Mouse (Mus musculus): Measurements from ENCODE around the gene Zfp94.
"Not testable (repeated sequence)": the region's sequence is repeated elsewhere in the genome, so short reads cannot be mapped to it uniquely, and the experiment has no call there.

Zfp94 gene

GRCm38 (mm10) chr7:24315726-24316566 is 520 bp downstream of the Zfp94 start:
- DNase-seq, result no peak

GRCm38 (mm10) chr7:24300771-24301282 is 15.6 kb downstream of the Zfp94 start, which contains the start of gene Zfp61:
Zfp61 (minus strand) TSS chr7:24301232.
- peak in 1 of 2 experiments; percentile 25 for DNase-seq

GRCm38 (mm10) chr7:24299823-24300481 is 16.5 kb downstream of the Zfp94 start:
- no peak for DNase-seq

GRCm38 (mm10) chr7:24298973-24299708 is 17.3 kb downstream of the Zfp94 start:
- DNase-seq, result peak; percentile 39 to 55

- no peak for DNase-seq
Observed at GRCm38 (mm10) chr7:24298635-24298972, 17.9 kb downstream of the Zfp94 start.

- no peak for DNase-seq
Observed at GRCm38 (mm10) chr7:24297361-24298095, 18.9 kb downstream of the Zfp94 start.

- no peak for DNase-seq
Observed at GRCm38 (mm10) chr7:24296386-24296785, 20.1 kb downstream of the Zfp94 start.

- DNase-seq, result no peak
Observed at GRCm38 (mm10) chr7:24295376-24295775, 21.1 kb downstream of the Zfp94 start.

- DNase-seq, result no peak
Observed at GRCm38 (mm10) chr7:24294763-24295162, 21.7 kb downstream of the Zfp94 start.

GRCm38 (mm10) chr7:24293061-24293851 is 23.2 kb downstream of the Zfp94 start:
- no peak for DNase-seq

- DNase-seq, result no peak
Observed at GRCm38 (mm10) chr7:24291387-24292090, 24.9 kb downstream of the Zfp94 start.

- DNase-seq, result no peak
Observed at GRCm38 (mm10) chr7:24290106-24290693, 26.3 kb downstream of the Zfp94 start.

GRCm38 (mm10) chr7:24288512-24288911 is 28.0 kb downstream of the Zfp94 start:
- DNase-seq, result no peak

- DNase-seq, result no peak
Observed at GRCm38 (mm10) chr7:24287670-24288069, 28.8 kb downstream of the Zfp94 start.

- DNase-seq, result no peak
Observed at GRCm38 (mm10) chr7:24286916-24287315, 29.6 kb downstream of the Zfp94 start.

GRCm38 (mm10) chr7:24286090-24286489 is 30.4 kb downstream of the Zfp94 start:
- DNase-seq, result no peak

- DNase-seq, result no peak
Observed at GRCm38 (mm10) chr7:24280858-24281145, 35.7 kb downstream of the Zfp94 start.

- no peak for DNase-seq
Observed at GRCm38 (mm10) chr7:24280031-24280857, 36.2 kb downstream of the Zfp94 start.

GRCm38 (mm10) chr7:24278771-24279170 is 37.7 kb downstream of the Zfp94 start:
- DNase-seq, result not testable (repeated sequence)

GRCm38 (mm10) chr7:24274456-24274855 is 42.0 kb downstream of the Zfp94 start:
- DNase-seq, result no peak

All from spleen, adult 18-20 months (tissue).